Comparison of ENCODE assay signal across 8 mouse cellular contexts in genomic region chr17:69475423-69475822, GRCm38 (mm10). TPM values are rescaled to one million over a fixed set of nuclear protein-coding genes. Genes with fewer than 3 reads are reported as not detected.
A peak's percentile ranks its signal among the peaks of the same experiment; 100 is the strongest.
DNase-seq lines count a peak whose midpoint lies in the region; ATAC-seq lines count a peak whose summit lies in the region.

No protein-coding gene starts in this region.

- WGBS in hindbrain, embryonic 16.5 days = 1% methylated on average over 19 of the region's 20 CpGs

- no peak overlapping the region for H3K27ac ChIP-seq in hindbrain, embryonic 16.5 days (ENCODE audit: low read depth, low read length)

- no peaks in the 10 kb centered on the region for H3K36me3 ChIP-seq in hindbrain, embryonic 16.5 days (ENCODE audit: control insufficient read depth, insufficient read depth, low read length)

- intact Hi-C loops in left cerebral cortex, postnatal 4 days (cut with DNase I) = no loop called here

- H3K4me2 ChIP-seq in hindbrain, embryonic 16.5 days (ENCODE audit: low read length) = peak overlapping the region; percentile 68

- peak overlapping the region; percentile 61 for H3K9ac ChIP-seq in hindbrain, embryonic 16.5 days (ENCODE audit: low read depth, low read length)

- ATAC-seq in common myeloid progenitor, adult 5-6 weeks (replicated peaks; ENCODE audit: low read depth, poor library complexity, severe bottlenecking) = peak; percentile 98
- peak; percentile 82 for ATAC-seq in hindbrain, embryonic 16.5 days

- peaks cover 6% of the 10 kb centered on the region for H3K4me1 ChIP-seq in hindbrain, embryonic 16.5 days (ENCODE audit: control insufficient read depth, insufficient read depth, low read depth, low read length)

- DNase-seq in adrenal gland, adult (ENCODE audit: inconsistent age in 2 of 2, low spot score in 1 of 2) = peak; percentile 57 to 86
- DNase-seq in gastrocnemius, postnatal 10 days = peak; percentile 73
- peak; percentile 83 for DNase-seq in left cerebral cortex, postnatal 4 days
- peak; percentile 83 for DNase-seq in mesoderm, embryonic 11.5 days (ENCODE audit: low read depth, low spot score)
- peak; percentile 39 to 56 for DNase-seq in right cerebral cortex, postnatal 10 days (ENCODE audit: low spot score in 2 of 2)
- DNase-seq in yolk sac, embryonic 10.5 days (ENCODE audit: low spot score) = peak; percentile 81

- H3K9me3 ChIP-seq in hindbrain, embryonic 16.5 days (ENCODE audit: control insufficient read depth, low read length) = no peaks in the 10 kb centered on the region

- H3K4me3 ChIP-seq in hindbrain, embryonic 16.5 days (ENCODE audit: low read length) = peak overlapping the region; percentile 43

- H3K27me3 ChIP-seq in hindbrain, embryonic 16.5 days (replicated peaks; ENCODE audit: control insufficient read depth, insufficient read depth, low read length) = no peaks in the 10 kb centered on the region; the same call in 1 of the 2 replicates

RNA-seq across cellular contexts. Expression of gene Akain1, which starts 36.3 kb away (rescaled TPM):
- total RNA-seq in common myeloid progenitor, adult 5-6 weeks (2017) = not detected in 2 replicates
- total RNA-seq in gastrocnemius, postnatal 10 days (2021) = not detected
- 1.4 and 1.8 TPM in 2 replicates for polyA plus RNA-seq in hindbrain, embryonic 16.5 days (2015; fragmentation: Nextera tagmentation; extraction: Ambion mirVana)
- under 1 TPM in 1 of 2 experiments, not detected in 1; 0.24 TPM for total RNA-seq in left cerebral cortex, postnatal 4 days (2021)
